Mouse (Mus musculus) lung, embryonic 14.5 days (tissue): ENCODE results near the gene Arsb. TPM values are rescaled to one million over a fixed set of nuclear protein-coding genes. Genes with fewer than 3 reads are reported as not detected.

Experiments
- ATAC-seq: fragments of 200-750 bp; cut with Nextera tagmentation; 2 replicates; pipeline ENCODE4 v1.8.0; 2017; ENCODE audit warnings: mild to moderate bottlenecking, moderate TSS enrichment, moderate library complexity; ENCODE audit not compliant: insufficient read depth
- DNase-seq: peaks from one replicate; pipeline ENCODE4 v3.0.0-alpha.2; 2015
- H3K27ac ChIP-seq: fragments of 300-500 bp; sonication (generic); 2 replicates; pipeline ENCODE4 v1.5.1; 2014; ENCODE audit warnings: low read depth, mild to moderate bottlenecking, moderate library complexity
- H3K27me3 ChIP-seq: fragments of 300-500 bp; sonication (generic); 2 replicates; pipeline ENCODE4 v1.6.1; 2014; ENCODE audit warnings: low read length, control low read depth; ENCODE audit not compliant: insufficient read depth
- H3K36me3 ChIP-seq: fragments of 300-500 bp; sonication (generic); 2 replicates; pipeline ENCODE4 v1.6.1; 2014; ENCODE audit warnings: control low read depth; ENCODE audit not compliant: insufficient read depth
- H3K4me1 ChIP-seq: fragments of 300-500 bp; sonication (generic); 2 replicates; pipeline ENCODE4 v1.6.1; 2014; ENCODE audit warnings: antibody characterized with exemption, control low read depth; ENCODE audit not compliant: insufficient read depth
- H3K4me2 ChIP-seq: fragments of 300-500 bp; sonication (generic); 2 replicates; pipeline ENCODE4 v1.6.1; 2014; ENCODE audit warnings: mild to moderate bottlenecking
- H3K4me3 ChIP-seq: fragments of 300-500 bp; sonication (generic); 2 replicates; pipeline ENCODE4 v1.5.1; 2014; ENCODE audit warnings: low read depth, low read length
- H3K9ac ChIP-seq: fragments of 300-500 bp; sonication (generic); 2 replicates; pipeline ENCODE4 v1.6.1; 2014
- H3K9me3 ChIP-seq: fragments of 300-500 bp; sonication (generic); 2 replicates; pipeline ENCODE4 v1.6.1; 2016; ENCODE audit warnings: low read depth, low read length, control low read depth
- CTCF ChIP-seq: IDR thresholded peaks from 2 replicates; pipeline ENCODE4 v1.5.1; 2016; ENCODE audit warnings: antibody characterized with exemption, low read depth
- WGBS: fragments of 180-500 bp; shearing (Covaris S2); extraction: QIAGEN DNeasy Blood & Tissue Kit; methylation state at CpG from one replicate; pipeline ENCODE4 v1.1.7; 2014; 5-methylcytosine and 5-hydroxymethylcytosine counted together
- polyA plus RNA-seq: library from polyadenylated mRNA; unstranded; fragments of >200 nt; fragmentation: Nextera tagmentation; extraction: Ambion mirVana; gene quantifications from 2 replicates; pipeline ENCODE4 v1.2.1, GENCODE M21; 2014

Arsb gene
- polyA plus RNA-seq, 1 experiment from 2014 or later, result 20.3 TPM

DNA sequence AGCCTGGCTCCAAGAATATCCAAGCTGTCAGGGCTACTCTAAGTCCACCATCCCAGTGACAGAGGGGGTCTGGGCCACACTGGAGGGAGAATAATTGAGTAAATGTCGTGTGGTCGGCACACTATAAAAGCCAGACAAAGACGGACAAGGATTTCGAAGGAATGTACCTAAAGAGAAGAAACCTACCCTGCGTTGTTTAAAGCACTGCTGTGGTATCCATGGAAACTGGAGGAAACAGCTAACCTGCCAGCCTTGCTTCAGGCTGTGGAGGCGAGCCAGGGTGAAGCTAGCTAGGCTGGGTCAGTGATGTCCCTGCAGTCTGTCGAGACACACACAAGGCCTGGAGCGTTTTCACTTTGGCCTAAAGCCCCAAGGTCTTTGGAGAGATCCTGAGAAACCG is 195.7 kb downstream of the Arsb start:
- Histone ChIP-seq H3K4me2 (no peak overlapping the region), H3K36me3 (no peaks in the 10 kb centered on the region), H3K9me3 (no peaks in the 10 kb centered on the region), H3K4me3 (no peak overlapping the region), H3K4me1 (peaks cover 4% of the 10 kb centered on the region; the same call in 1 of the 2 replicates), H3K9ac (no peak overlapping the region), H3K27ac (peak overlapping the region; percentile 13; the same call in 1 of the 2 replicates), H3K27me3 (no peaks in the 10 kb centered on the region)
- ATAC-seq, result no peak
- WGBS, result 50% methylated on average over 9 of the region's 9 CpGs
- DNase-seq, result no peak
- no peak for TF ChIP-seq CTCF

- WGBS, result 81% methylated on average over 5 of the region's 5 CpGs
- no peaks in the 10 kb centered on the region for H3K9me3 ChIP-seq
- H3K27me3 ChIP-seq, result no peaks in the 10 kb centered on the region
- no peak for DNase-seq
- H3K4me3 ChIP-seq, result no peak overlapping the region
- peaks cover 4% of the 10 kb centered on the region; the same call in 1 of the 2 replicates for H3K4me1 ChIP-seq
- no peak for TF ChIP-seq CTCF
- H3K36me3 ChIP-seq, result no peaks in the 10 kb centered on the region
- H3K4me2 ChIP-seq, result no peak overlapping the region
- H3K9ac ChIP-seq, result no peak overlapping the region
- H3K27ac ChIP-seq, result no peak overlapping the region
- ATAC-seq, result no peak
These were observed 198.7 kb downstream of the Arsb start for GRCm38 (mm10) chr13:93970115-93970514.

DNA sequence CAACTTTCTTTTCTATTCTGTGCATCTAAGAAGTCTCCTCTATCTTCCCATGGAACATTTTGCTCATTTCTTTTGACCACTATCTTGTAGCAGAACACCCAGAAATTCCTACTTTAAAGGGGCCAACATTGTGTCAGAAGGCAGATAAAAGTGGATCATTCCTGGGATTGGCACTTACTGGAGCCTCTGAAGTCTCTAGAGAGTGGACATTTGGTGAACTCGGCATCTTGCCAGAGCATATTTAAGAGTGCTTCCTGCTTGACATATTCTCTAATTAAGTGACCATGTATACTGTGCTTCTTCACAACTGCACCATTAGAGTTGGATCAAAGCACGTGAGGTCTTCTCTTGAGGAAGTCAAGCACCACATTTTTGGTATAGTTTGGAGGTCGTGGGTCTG is 201.0 kb downstream of the Arsb start:
- H3K4me1 ChIP-seq, result no peaks in the 10 kb centered on the region
- no peaks in the 10 kb centered on the region for H3K27me3 ChIP-seq
- no peak overlapping the region for H3K27ac ChIP-seq
- H3K36me3 ChIP-seq, result no peaks in the 10 kb centered on the region
- TF ChIP-seq CTCF, result no peak
- H3K4me3 ChIP-seq, result no peak overlapping the region
- H3K9ac ChIP-seq, result no peak overlapping the region
- no peak overlapping the region for H3K4me2 ChIP-seq
- no peaks in the 10 kb centered on the region for H3K9me3 ChIP-seq
- no peak for ATAC-seq
- WGBS, result 63% methylated on average over 3 of the region's 3 CpGs
- peak; percentile 51 for DNase-seq

GRCm38 (mm10) chr13:93975668-93976067 is 204.2 kb downstream of the Arsb start:
- 57% methylated on average over 5 of the region's 5 CpGs for WGBS
- no peak for TF ChIP-seq CTCF
- Histone ChIP-seq H3K4me3 (no peak overlapping the region), H3K4me2 (no peak overlapping the region), H3K9ac (no peak overlapping the region), H3K4me1 (no peaks in the 10 kb centered on the region), H3K27ac (no peak overlapping the region), H3K27me3 (no peaks in the 10 kb centered on the region), H3K9me3 (no peaks in the 10 kb centered on the region), H3K36me3 (no peaks in the 10 kb centered on the region)
- no peak for DNase-seq
- no peak for ATAC-seq

DNA sequence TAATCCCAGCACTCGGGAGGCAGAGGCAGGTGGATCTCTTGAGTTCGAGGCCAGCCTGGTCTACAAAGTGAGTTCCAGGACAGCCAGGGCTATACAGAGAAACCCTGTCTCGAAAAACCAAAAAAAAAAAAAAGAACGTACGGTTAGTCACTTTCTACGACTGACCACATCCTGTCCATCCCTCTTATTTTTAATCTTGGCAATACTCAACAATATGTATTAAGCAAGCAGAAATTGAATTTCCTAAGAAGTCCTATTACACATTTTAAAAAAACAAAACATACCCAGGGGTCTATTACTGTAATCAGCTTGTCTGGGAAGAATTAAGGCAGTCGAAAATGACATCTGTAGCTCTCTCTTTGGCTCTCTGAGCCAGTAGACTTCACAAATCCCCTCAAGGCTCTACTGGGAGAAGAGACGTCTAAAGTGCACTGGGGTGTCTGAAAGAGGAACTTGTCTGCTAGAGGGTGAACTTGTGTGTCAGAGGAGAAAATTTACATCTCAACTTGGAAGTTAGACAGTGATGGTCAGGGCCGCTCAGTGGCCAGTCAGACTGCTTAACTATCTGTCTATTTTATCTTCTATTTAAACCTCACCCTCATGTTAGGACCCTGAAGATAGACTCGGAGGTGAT is 205.6 kb downstream of the Arsb start:
- no peak for DNase-seq
- Histone ChIP-seq H3K4me1 (no peaks in the 10 kb centered on the region), H3K36me3 (no peaks in the 10 kb centered on the region), H3K9ac (no peak overlapping the region), H3K9me3 (no peaks in the 10 kb centered on the region), H3K27ac (no peak overlapping the region), H3K27me3 (no peaks in the 10 kb centered on the region), H3K4me3 (no peak overlapping the region), H3K4me2 (no peak overlapping the region)
- TF ChIP-seq CTCF, result no peak
- WGBS, result 72% methylated on average over 9 of the region's 10 CpGs
- no peak for ATAC-seq

GRCm38 (mm10) chr13:93978703-93979495 is 207.5 kb downstream of the Arsb start:
- H3K4me1 ChIP-seq, result no peaks in the 10 kb centered on the region
- H3K9ac ChIP-seq, result no peak overlapping the region
- no peak for TF ChIP-seq CTCF
- no peak for ATAC-seq
- H3K9me3 ChIP-seq, result no peaks in the 10 kb centered on the region
- H3K4me2 ChIP-seq, result no peak overlapping the region
- no peaks in the 10 kb centered on the region for H3K36me3 ChIP-seq
- 79% methylated on average over 12 of the region's 12 CpGs for WGBS
- H3K27me3 ChIP-seq, result no peaks in the 10 kb centered on the region
- H3K27ac ChIP-seq, result no peak overlapping the region
- DNase-seq, result no peak
- no peak overlapping the region for H3K4me3 ChIP-seq

GRCm38 (mm10) chr13:93979754-93980153 is 208.3 kb downstream of the Arsb start:
- H3K4me3 ChIP-seq, result no peak overlapping the region

More at GRCm38 (mm10) chr13:93979754-93980153, 208.3 kb downstream of the Arsb start:
- DNase-seq (no peak), ATAC-seq (no peak)
- no peak for TF ChIP-seq CTCF
- H3K36me3 ChIP-seq, result no peaks in the 10 kb centered on the region
- no peak overlapping the region for H3K9ac ChIP-seq
- no peaks in the 10 kb centered on the region for H3K27me3 ChIP-seq
- no peaks in the 10 kb centered on the region for H3K9me3 ChIP-seq
- no peaks in the 10 kb centered on the region for H3K4me1 ChIP-seq
- WGBS, result 68% methylated on average over 1 of the region's 1 CpGs
- H3K27ac ChIP-seq, result no peak overlapping the region
- no peak overlapping the region for H3K4me2 ChIP-seq
